Mouse (Mus musculus) lung, postnatal 0 days (tissue): ENCODE data around the gene Gabra2. TPM values are rescaled to one million over a fixed set of nuclear protein-coding genes. Genes with fewer than 3 reads are reported as not detected.
A peak's percentile ranks its signal among the peaks of the same experiment; 100 is the strongest.

ENCODE experiments used
- ATAC-seq: fragments of 200-750 bp; cut with Nextera tagmentation; 2 replicates; pipeline ENCODE4 v1.8.0; 2017; ENCODE audit warnings: moderate library complexity
- DNase-seq: peaks from one replicate; pipeline ENCODE4 v3.0.0-alpha.2; 2016; ENCODE audit warnings: low spot score
- H3K27ac ChIP-seq: fragments of 300-500 bp; sonication (generic); 2 replicates; pipeline ENCODE4 v1.5.1; 2014; ENCODE audit warnings: antibody characterized with exemption, mild to moderate bottlenecking, low read length, mixed read lengths
- H3K27me3 ChIP-seq: fragments of 300-500 bp; sonication (generic); replicated peaks from 2 replicates; pipeline ENCODE4 v1.6.1; 2014; ENCODE audit warnings: low read length, mixed read lengths; ENCODE audit not compliant: insufficient read depth
- H3K36me3 ChIP-seq: fragments of 300-500 bp; sonication (generic); 2 replicates; pipeline ENCODE4 v1.6.1; 2014; ENCODE audit warnings: low read length, mixed read lengths; ENCODE audit not compliant: insufficient read depth
- H3K4me1 ChIP-seq: fragments of 300-500 bp; sonication (generic); 2 replicates; pipeline ENCODE4 v1.6.1; 2014; ENCODE audit warnings: antibody characterized with exemption, low read depth, low read length, mixed read lengths; ENCODE audit not compliant: insufficient read depth
- H3K4me2 ChIP-seq: fragments of 300-500 bp; sonication (generic); replicated peaks from 2 replicates; pipeline ENCODE4 v1.6.1; 2014; ENCODE audit warnings: low read depth, mild to moderate bottlenecking, low read length, moderate library complexity, mixed read lengths
- H3K4me3 ChIP-seq: fragments of 300-500 bp; sonication (generic); 2 replicates; pipeline ENCODE4 v1.5.1; 2014; ENCODE audit warnings: low read depth, low read length
- H3K9ac ChIP-seq: fragments of 300-500 bp; sonication (generic); replicated peaks from 2 replicates; pipeline ENCODE4 v1.6.1; 2014; ENCODE audit warnings: low read depth, mild to moderate bottlenecking
- H3K9me3 ChIP-seq: fragments of 300-500 bp; sonication (generic); 2 replicates; pipeline ENCODE4 v1.6.1; 2016; ENCODE audit warnings: low read length, mixed read lengths
- CTCF ChIP-seq: IDR thresholded peaks from 2 replicates; pipeline ENCODE4 v1.5.1; 2016; ENCODE audit warnings: antibody characterized with exemption, mild to moderate bottlenecking
- EP300 ChIP-seq: IDR thresholded peaks from 2 replicates; pipeline ENCODE4 v1.6.1; 2016; ENCODE audit warnings: antibody characterized with exemption, mild to moderate bottlenecking, control low read depth
- WGBS: fragments of 180-500 bp; shearing (Covaris S2); extraction: QIAGEN DNeasy Blood & Tissue Kit; methylation state at CpG from one replicate; pipeline ENCODE4 v1.1.7; 2014; 5-methylcytosine and 5-hydroxymethylcytosine counted together
- polyA plus RNA-seq: library from polyadenylated mRNA; unstranded; fragments of >200 nt; fragmentation: Nextera tagmentation; extraction: Ambion mirVana; gene quantifications from 2 replicates; pipeline ENCODE4 v1.2.1, GENCODE M21; 2015

Gabra2 gene
- polyA plus RNA-seq, 1 experiment from 2014 or later = not detected

DNA sequence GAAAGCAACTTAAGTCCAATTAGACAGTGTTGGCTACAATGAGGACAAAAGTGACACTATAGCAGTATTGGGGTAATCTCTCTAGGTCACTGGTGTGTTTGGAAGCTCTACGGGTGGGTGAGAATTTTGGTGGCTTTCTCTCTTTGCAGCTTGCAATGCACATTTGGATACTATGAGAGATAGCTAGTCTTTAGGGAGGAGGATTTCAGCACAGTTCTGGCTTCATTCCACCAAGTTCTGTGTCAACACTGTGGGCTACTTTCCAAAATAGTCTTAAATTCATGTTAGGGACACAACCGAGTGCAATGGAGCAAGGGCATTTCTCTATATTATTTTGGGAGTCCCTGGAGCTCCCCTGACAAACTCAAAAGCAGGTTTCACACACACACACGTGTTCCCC is 58.3 kb downstream of the Gabra2 start:
- 57% methylated on average over 3 of the region's 3 CpGs for WGBS
- H3K4me1 ChIP-seq = no peaks in the 10 kb centered on the region
- H3K36me3 ChIP-seq = no peaks in the 10 kb centered on the region
- TF ChIP-seq CTCF (no peak), EP300 (no peak)
- H3K4me2 ChIP-seq = no peak overlapping the region
- no peaks in the 10 kb centered on the region for H3K27me3 ChIP-seq
- DNase-seq = peak; percentile 5
- H3K4me3 ChIP-seq = no peak overlapping the region
- ATAC-seq = no peak
- no peak overlapping the region for H3K9ac ChIP-seq
- no peaks in the 10 kb centered on the region for H3K9me3 ChIP-seq
- H3K27ac ChIP-seq = no peak overlapping the region

DNA sequence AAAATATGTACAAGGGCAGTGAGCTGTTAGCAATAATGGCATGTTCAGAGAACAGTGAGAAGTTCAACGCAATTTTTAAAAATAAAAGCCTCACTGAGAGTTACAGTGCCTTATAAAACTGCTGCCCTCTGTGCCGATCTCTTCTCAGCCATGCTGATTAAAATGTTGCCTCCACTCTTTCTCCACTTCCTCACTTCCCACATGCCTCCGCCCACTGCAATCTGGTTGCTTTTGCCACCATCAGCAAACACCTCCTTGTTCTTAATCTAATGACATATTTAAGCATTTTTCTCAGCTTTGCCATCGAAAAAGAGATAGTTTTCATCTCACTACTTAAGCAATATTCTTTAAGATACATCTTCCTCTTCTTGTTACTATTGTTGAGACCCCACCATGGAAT is 69.7 kb downstream of the Gabra2 start:
- no peaks in the 10 kb centered on the region for H3K9me3 ChIP-seq
- H3K27ac ChIP-seq = no peak overlapping the region
- H3K4me1 ChIP-seq = no peaks in the 10 kb centered on the region
- H3K9ac ChIP-seq = no peak overlapping the region
- ATAC-seq (no peak), DNase-seq (no peak)
- no peaks in the 10 kb centered on the region for H3K27me3 ChIP-seq
- 62% methylated on average over 4 of the region's 4 CpGs for WGBS
- H3K4me2 ChIP-seq = no peak overlapping the region
- no peak overlapping the region for H3K4me3 ChIP-seq
- H3K36me3 ChIP-seq = no peaks in the 10 kb centered on the region
- TF ChIP-seq CTCF (no peak), EP300 (no peak)

DNA sequence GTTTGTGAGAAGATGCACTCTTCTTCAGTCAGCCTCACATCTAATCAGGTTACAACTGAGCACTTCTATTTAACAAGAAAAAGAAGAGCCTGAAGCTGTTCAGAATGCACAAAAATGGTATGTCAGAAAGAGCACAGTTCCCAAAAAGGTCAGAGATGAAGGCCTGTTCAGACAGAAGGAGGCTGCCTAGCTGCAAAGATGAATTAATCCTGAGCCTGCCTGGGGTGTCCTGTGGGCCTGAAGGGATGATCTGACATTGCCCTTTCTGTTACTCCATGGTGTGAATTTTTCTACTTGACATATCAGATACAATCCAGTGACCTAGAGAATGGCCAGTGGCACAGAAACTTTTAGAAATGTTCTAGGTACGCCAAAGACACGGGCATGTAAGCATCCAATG is 83.9 kb downstream of the Gabra2 start:
- ATAC-seq = no peak

DNA sequence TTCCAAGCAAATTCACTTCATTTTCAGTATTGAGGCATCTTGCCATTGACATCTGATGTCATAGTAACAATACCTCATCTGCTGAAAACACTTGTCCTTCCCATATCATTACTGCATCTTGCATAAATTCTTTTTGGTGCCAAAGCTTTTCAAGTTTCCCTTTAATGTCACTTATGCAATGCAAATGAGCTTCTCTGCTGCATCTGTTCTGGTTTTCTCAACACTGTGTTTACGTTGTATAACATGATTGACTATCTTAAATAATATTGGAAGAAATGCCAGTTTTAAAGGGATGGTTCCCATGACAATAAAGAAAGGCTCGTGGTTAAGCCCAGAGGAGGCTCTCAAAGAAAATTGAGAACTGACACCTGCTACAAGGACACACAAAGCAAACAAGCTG is 84.4 kb downstream of the Gabra2 start:
- Histone ChIP-seq H3K9me3 (no peaks in the 10 kb centered on the region), H3K9ac (no peak overlapping the region), H3K4me2 (no peak overlapping the region), H3K27ac (no peak overlapping the region), H3K36me3 (no peaks in the 10 kb centered on the region), H3K4me1 (no peaks in the 10 kb centered on the region), H3K27me3 (no peaks in the 10 kb centered on the region), H3K4me3 (no peak overlapping the region)
- no peak for DNase-seq
- TF ChIP-seq EP300 (no peak), CTCF (no peak)
- no peak for ATAC-seq
- 50% methylated on average over 2 of the region's 2 CpGs for WGBS

More for the DNA sequence above, 83.9 kb downstream of the Gabra2 start:
- no peak for DNase-seq
- Histone ChIP-seq H3K9me3 (no peaks in the 10 kb centered on the region), H3K36me3 (no peaks in the 10 kb centered on the region), H3K27me3 (no peaks in the 10 kb centered on the region), H3K4me1 (no peaks in the 10 kb centered on the region), H3K4me2 (no peak overlapping the region), H3K9ac (no peak overlapping the region), H3K27ac (no peak overlapping the region), H3K4me3 (no peak overlapping the region)
- 71% methylated on average over 2 of the region's 2 CpGs for WGBS
- TF ChIP-seq EP300 = no peak
- TF ChIP-seq CTCF = no peak

DNA sequence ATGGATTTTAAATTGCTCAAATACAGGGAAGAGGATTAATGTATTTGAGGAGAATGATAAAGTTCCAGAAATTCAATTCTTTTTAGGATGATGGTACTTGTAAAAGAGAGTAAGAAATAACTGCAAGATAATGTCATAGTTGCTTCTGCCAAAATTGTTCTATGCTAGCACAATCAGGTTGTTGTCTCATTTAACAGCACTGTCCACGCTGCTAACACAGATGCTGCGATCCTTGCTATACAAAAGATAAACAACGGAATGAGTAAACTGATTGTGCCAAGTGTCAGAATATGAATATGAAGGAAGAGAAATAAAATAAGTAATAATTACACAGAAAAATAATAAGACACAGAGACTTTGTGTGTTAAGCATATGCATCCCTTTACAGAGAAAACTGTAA is 84.9 kb downstream of the Gabra2 start:
- no peaks in the 10 kb centered on the region for H3K9me3 ChIP-seq
- H3K4me1 ChIP-seq = no peaks in the 10 kb centered on the region
- H3K4me2 ChIP-seq = no peak overlapping the region
- WGBS = 84% methylated on average over 3 of the region's 3 CpGs
- ATAC-seq (no peak), DNase-seq (no peak)
- TF ChIP-seq EP300 (no peak), CTCF (no peak)
- no peak overlapping the region for H3K27ac ChIP-seq
- H3K9ac ChIP-seq = no peak overlapping the region
- H3K36me3 ChIP-seq = no peaks in the 10 kb centered on the region
- no peaks in the 10 kb centered on the region for H3K27me3 ChIP-seq
- H3K4me3 ChIP-seq = no peak overlapping the region

DNA sequence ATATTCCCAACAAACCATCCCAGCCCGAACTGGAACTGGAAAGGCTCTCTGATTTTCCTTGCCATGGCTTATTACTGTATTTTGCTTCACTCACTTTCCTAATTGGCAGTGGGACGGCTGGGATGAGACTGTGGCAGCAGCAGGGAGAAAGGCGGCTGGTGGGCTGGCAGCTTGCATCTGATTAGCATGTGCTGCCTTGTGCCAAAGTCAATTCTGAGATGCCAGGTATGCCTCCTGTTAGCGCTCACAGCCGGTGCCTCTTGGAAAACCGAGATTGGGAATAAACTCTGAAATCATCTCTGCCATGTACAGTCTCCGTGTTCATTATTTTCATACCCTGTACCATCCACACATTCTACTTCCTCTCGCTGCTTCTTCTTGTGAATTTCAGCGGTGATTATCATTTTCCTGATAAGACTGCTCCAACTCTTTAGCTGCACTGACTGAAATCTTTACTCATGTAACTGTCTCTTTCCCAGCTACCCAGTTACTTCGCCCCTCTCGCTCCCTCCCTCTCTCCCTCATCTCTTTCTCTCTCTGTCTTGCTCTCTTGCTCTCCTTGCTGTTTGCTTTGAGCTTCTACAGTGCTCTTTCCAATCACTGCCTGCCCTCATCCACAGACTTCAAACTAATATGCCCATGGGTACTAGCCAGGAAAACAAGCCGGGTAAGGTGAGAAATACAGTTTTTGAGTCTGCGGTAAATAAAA is 99.9 kb downstream of the Gabra2 start:
- no peaks in the 10 kb centered on the region for H3K36me3 ChIP-seq
- TF ChIP-seq EP300 (no peak), CTCF (no peak)
- 72% methylated on average over 13 of the region's 13 CpGs for WGBS

More for the DNA sequence above, 99.9 kb downstream of the Gabra2 start:
- Histone ChIP-seq H3K4me2 (no peak overlapping the region), H3K9me3 (no peaks in the 10 kb centered on the region), H3K4me1 (no peaks in the 10 kb centered on the region), H3K9ac (no peak overlapping the region), H3K27me3 (no peaks in the 10 kb centered on the region), H3K27ac (no peak overlapping the region), H3K4me3 (no peak overlapping the region)
- no peak for DNase-seq
- no peak for ATAC-seq
